Mouse (Mus musculus) left cerebral cortex, adult 2 months (tissue): ENCODE results near the gene Hltf. TPM values are rescaled to one million over a fixed set of nuclear protein-coding genes. Genes with fewer than 3 reads are reported as not detected.

Experiments used
- DNase-seq, 2 experiments: peaks; one replicate each; pipeline ENCODE4 v3.0.0; 2021 to 2022; ENCODE audit warnings: low spot score in 2 of 2, mixed read lengths in 1 of 2; ENCODE audit errors: extremely low spot score in 1 of 2
- H3K27ac ChIP-seq: fragments of 200-600 bp; 2 replicates; pipeline ENCODE4 v1.8.1; 2022
- H3K4me3 ChIP-seq: fragments of 200-600 bp; 2 replicates; pipeline ENCODE4 v1.8.1; 2022
- CTCF ChIP-seq: fragments of 200-600 bp; IDR thresholded peaks from 2 replicates; pipeline ENCODE4 v1.8.1; 2022; ENCODE audit warnings: antibody characterized with exemption, mild to moderate bottlenecking, moderate library complexity
- intact Hi-C: fragments of 180-260 bp; cut with DNase I; formaldehyde crosslinking; loops from one replicate; pipeline ENCODE4 v1.15.1; 2025
- total RNA-seq, 2 experiments: library from RNA; stranded (reverse); gene quantifications; 2 replicates each; pipeline ENCODE4 v1.2.3; 2021

Gene Hltf
- total RNA-seq, 2 experiments from 2014 or later: 23.7 to 24.0 TPM

DNA sequence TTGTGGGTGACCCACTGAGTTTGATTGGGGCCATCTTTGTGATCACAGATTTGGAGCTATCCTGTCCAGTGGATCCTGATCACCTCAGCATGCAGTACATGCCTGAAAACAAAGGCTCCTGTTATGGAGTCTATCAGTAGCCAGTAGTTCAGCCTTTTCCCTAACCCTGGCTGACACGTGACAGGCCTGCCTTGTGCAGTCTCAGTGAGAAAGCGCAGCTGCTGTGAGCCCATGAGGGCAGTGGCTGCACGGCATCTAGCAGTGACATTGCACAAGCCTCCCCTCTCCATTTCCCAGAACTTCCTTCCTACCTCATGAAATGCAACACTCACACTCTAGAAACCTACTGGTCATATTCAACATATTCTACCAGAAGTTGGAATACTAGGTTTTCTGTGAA, 76.9 kb downstream of the Hltf start:
- H3K4me3 ChIP-seq: no peak overlapping the region
- no peak overlapping the region for H3K27ac ChIP-seq
- intact Hi-C loops: no loop called here
- TF ChIP-seq CTCF: no peak
- DNase-seq: no peak

DNA sequence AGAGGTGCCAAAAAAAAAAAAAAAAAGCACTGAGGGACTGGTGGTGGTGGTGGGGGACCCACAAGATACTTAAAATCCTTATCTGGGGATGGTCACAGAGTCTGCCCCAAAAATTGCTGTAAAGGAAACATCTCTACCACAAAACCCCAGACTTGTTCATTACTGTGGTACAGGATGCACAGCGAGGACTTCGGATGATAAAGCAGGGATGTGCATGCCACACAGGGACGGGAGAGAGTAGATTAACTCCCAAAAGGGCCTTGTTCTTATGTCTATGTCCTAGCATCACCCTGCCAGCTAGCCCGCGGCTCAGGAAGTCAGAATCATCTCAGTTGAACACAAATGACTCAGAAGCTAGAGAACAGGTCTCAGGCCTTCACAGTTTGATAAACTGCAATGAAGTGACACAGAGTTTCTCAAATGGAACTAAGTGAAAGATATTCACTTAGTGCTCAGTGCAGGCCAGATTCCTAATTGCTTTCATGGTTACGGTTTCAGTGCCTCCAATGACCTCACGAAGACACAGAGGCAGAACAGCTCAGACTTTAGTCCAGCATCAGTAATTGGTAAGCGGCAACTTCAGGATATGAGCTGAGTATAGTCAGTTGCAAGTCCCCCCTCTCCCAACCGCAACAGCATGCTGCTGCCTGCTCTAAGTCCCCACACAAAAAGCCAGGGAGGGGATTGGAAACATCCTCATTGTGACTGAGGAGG, 79.4 kb downstream of the Hltf start:
- Histone ChIP-seq H3K27ac (no peak overlapping the region), H3K4me3 (no peak overlapping the region)
- TF ChIP-seq CTCF: no peak
- intact Hi-C loops: no loop called here
- DNase-seq: no peak

DNA sequence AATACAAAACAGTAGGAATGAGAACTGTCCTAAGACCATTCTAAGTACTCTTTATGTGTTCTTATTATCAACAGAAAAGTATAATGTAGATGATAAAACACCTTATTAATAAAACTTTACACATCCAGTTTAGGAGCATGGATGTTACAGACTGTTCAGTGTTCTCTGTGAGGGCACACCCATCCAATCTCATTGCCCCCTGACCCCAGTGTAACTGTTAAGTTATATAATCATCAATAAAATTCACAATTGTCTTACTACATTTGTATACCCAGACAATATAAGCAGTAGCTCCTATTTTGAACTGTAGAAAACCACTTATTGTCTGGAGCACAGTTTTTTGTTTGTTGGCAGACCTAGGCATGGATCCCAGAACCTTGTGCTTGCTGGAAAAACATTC, 83.6 kb downstream of the Hltf start:
- intact Hi-C loops: no loop called here
- TF ChIP-seq CTCF: no peak
- Histone ChIP-seq H3K27ac (no peak overlapping the region), H3K4me3 (no peak overlapping the region)
- no peak for DNase-seq

DNA sequence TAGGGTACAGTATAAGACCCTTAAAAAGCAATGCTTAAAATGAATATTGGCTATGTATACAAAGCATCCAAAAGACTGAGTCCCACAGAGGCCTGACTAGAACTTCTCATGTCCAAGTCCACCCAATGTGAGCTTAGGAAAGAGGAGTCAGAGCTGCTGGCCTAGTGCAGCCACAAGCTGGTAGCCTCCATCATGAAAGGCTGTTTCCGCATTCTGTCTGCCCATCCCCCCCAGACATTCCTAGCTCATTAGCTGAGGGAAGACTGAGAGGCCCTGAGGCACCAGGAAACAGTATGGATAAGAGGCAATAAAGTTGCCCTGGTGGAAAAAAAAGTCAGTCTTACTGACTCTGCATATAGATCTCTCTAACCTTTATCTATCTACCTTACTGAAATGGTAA, 84.1 kb downstream of the Hltf start:
- no peak for TF ChIP-seq CTCF
- no peak for DNase-seq
- H3K27ac ChIP-seq: no peak overlapping the region
- intact Hi-C loops: no loop called here
- H3K4me3 ChIP-seq: no peak overlapping the region

DNA sequence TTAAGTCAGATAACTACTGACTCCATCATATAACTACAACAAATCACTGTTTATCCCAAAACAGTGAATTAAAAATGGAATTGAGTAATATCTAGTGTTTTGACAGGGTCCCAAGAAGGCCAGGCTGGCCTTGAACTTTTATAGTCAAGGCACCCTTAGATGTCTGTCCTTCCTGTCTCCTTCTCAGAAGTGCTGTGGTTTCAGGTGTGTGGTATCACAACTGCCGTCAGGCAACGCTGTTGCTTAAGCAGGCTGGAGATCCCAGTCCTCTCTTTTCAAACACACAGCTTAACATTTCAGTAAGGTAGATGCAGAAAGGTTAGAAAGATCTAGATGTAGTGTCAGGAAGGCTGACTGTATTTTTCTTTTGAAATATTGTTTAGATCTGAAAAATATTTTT, 84.5 kb downstream of the Hltf start:
- no peak overlapping the region for H3K27ac ChIP-seq
- H3K4me3 ChIP-seq: no peak overlapping the region
- intact Hi-C loops: no loop called here
- DNase-seq: no peak
- no peak for TF ChIP-seq CTCF

DNA sequence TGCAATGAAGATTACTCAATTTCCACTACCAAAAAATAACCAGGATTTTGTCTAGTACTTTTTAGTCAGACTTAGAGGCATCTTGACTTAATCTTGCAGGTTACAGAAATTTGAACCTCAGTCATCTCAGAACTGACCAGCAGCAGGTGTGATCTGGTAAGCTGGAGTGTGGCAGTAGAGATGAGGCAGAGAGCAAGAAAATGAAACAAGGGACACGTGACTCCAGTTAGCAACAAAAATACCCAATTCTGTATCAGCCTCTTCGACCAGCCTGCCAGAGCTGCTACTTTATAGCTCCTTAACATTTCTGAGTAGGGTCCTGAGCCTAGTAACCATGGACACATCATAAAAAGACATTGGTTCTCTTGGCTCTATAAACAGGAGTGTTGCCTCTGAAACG, 85.0 kb downstream of the Hltf start:
- intact Hi-C loops: no loop called here
- Histone ChIP-seq H3K4me3 (no peak overlapping the region), H3K27ac (no peak overlapping the region)
- DNase-seq: no peak
- no peak for TF ChIP-seq CTCF

DNA sequence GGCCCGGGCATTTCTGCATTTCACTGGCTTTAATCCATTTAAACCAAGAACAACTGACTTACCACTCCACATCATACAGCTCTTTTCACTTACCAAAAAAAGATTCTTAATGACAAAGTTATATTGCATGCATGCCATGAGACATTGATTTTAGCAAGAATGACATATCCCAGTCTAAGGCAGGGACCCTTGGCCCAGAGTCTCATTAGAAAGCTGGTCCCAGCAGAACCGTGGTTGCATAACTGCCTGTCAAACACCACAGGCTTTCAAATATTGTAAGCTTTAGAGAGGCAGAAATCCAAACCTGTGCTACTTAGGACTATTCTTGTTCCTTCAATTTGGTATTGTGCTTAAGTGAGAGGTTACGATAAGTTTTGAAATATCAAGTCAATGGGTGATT, 86.1 kb downstream of the Hltf start:
- Histone ChIP-seq H3K27ac (no peak overlapping the region), H3K4me3 (no peak overlapping the region)
- TF ChIP-seq CTCF: no peak
- no peak for DNase-seq
- intact Hi-C loops: no loop called here

DNA sequence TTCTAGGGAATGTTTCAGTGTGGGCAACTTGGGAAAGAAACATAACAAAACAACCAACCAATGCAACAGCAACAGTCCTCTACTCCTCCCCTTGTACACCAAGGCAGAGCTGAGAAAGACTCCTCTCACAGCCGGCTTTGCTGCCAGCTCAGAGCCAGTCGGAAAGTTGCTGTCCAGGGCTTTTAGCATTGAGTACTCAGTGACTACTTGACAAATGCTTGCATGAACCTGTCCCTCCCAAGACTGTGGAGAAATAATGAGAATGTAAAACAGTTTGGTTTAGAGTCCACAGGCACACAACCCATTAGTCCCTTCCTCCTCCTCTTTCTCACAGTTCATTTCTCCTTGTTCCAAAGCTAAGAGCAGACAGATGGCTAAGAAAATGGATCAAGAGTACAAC, 86.8 kb downstream of the Hltf start:
- DNase-seq: no peak
- Histone ChIP-seq H3K4me3 (no peak overlapping the region), H3K27ac (no peak overlapping the region)
- intact Hi-C loops: no loop called here
- TF ChIP-seq CTCF: no peak

DNA sequence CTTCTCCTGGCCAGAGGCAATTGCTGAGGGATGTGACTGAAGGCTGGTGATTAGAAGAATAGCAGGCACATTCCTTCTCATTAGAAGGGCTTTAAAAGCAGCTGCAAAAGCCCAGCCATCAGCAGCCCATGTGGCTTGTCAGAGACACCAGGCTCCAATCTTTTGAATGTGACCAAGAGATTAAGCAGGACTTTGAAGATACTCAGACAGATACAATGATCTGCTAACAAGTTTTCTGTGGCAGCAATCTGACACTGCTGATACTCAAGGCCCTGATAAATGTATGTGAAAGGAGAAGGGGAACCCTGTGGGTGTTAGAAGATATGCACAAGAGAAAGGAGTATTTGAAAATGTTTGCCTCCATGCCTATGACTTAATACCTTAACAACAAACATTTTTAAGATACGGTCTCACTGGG, 88.1 kb downstream of the Hltf start:
- no peak for DNase-seq
- intact Hi-C loops: no loop called here
- no peak overlapping the region for H3K27ac ChIP-seq

DNA sequence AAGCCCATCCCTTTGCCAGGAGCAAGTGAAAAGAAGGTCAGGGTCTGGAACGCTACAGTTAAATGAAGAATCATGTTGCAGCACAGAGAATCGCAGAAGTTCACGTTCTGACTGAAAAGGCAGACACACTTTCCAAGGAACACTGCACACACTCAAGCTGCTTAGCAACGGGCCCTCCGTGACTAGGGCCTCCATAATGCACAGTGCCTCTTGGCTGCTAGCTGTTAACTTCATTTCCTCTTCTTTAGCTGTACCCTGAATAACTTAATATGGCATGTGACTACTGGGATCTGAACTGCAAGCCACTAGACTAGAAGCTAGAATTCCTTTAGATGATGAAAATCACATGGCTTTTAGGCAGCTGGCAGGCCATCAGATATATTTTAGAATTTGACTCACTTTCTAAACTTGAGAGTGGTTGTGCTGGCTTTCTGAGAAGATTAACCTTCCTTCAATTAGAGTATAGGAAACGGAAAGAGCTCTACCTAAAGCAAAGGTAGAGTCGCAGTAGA, 89.3 kb downstream of the Hltf start:
- no peak overlapping the region for H3K27ac ChIP-seq
- no peak for TF ChIP-seq CTCF

More for the DNA sequence above, 88.1 kb downstream of the Hltf start:
- TF ChIP-seq CTCF: no peak
- no peak overlapping the region for H3K4me3 ChIP-seq

DNA sequence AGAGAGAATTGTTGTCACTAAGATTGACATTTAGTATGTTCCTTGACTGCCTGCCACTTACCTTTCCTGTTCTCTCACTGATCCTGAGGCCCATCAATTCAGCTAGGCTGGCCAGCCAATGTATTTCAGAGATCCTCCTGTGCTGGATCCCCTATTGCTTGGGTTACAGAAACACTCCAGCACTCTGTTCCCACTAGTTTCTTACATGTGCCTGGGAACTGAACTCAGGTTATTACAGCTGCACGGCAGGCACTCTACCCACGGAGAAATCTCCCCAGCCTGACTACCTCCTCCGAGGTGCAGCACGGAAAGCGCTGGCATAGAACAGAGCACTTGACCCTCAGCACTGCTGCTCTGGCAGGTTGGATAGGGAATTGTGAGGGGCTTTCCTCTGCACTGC, 90.0 kb downstream of the Hltf start:
- DNase-seq: no peak
- no peak overlapping the region for H3K4me3 ChIP-seq
- no peak overlapping the region for H3K27ac ChIP-seq
- intact Hi-C loops: no loop called here
- no peak for TF ChIP-seq CTCF

More for the DNA sequence above, 89.3 kb downstream of the Hltf start:
- H3K4me3 ChIP-seq: no peak overlapping the region
- DNase-seq: no peak
- intact Hi-C loops: no loop called here

DNA sequence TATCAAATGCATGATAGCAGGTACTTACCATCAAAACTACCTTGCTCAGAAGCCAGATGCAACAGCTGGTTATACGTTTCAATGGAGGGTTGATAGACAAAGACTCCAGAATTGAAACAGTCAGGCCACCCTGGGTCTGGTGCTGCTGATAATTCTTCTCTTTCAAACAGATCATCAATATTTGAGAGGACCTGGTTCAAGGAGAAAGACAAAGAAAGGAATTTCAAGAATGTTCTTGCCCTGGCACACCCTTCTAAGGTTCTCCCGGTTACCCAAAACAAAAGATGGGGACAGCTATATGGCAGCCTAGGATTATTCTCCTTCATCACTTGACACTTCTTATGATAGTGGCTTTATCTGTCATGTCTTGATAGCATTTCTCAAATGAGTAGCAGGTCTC, 92.9 kb downstream of the Hltf start:
- Histone ChIP-seq H3K27ac (no peak overlapping the region), H3K4me3 (no peak overlapping the region)
- TF ChIP-seq CTCF: no peak
- DNase-seq: no peak
- intact Hi-C loops: no loop called here

DNA sequence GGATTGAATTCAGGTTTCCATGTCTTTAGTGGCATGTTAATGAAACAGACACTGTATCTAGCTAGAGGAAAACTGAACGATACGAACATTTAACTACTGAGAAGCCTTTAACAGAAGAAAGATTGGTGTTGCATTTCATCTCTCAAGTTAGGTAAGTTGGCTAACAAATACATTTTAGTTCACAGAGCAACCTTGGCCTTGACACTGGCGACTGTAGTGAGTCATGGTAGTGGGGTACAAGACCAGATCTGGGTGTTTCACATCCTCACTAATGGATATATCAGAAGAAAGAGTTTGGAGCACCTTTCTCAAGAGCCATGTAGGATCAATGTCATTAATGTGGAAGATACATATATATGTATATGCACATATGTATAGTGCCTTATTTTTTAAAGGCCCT, 94.0 kb downstream of the Hltf start:
- Histone ChIP-seq H3K4me3 (no peak overlapping the region), H3K27ac (no peak overlapping the region)
- no peak for TF ChIP-seq CTCF
- intact Hi-C loops: no loop called here
- no peak for DNase-seq
